Mouse (Mus musculus) thymus, postnatal 4 days (tissue): ENCODE results near the gene Igfbp7.
A peak's percentile ranks its signal among the peaks of the same experiment; 100 is the strongest.

ENCODE experiments used
- DNase-seq: peaks from one replicate; pipeline ENCODE4 v3.0.0; 2021

Gene Igfbp7

DNA sequence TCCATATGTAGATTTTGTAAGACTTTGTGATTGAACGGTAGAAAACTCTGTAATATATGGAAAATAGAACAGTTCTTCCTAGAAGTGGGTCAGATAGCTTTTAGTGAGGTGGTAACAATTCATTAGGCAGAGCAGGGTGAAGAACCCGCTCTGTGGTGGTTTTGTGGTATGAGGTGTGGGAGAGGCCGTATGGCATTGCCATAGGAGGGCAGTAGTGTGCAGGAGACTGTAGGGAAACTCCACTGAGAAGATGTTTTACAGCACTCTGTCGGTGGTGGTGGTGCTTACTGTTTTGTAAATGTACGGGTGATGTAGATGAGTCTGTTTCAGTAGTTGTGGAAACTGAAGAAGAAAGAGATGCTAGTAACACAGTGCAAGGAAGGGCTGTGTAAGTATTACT, 77.7 kb downstream of the Igfbp7 start:
- DNase-seq, result no peak

DNA sequence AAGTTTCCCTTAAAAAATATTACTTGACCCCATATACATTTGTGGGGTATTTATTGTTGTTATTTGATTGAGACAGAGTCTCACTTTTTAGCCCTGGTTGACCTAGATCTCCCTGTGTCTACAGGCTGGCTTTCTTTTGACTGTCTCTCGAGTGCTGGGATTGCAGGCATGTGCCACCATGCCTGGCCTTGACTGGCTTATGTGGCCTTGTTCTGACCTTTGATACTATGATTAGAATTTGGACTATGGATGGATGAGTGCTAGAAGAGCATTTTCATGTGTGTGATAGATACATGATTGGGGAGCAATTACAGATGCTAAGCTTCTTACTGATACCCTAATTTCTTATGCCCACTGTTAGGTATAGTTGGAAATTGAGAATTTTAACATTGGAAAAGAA, 82.9 kb downstream of the Igfbp7 start:
- DNase-seq, result no peak

DNA sequence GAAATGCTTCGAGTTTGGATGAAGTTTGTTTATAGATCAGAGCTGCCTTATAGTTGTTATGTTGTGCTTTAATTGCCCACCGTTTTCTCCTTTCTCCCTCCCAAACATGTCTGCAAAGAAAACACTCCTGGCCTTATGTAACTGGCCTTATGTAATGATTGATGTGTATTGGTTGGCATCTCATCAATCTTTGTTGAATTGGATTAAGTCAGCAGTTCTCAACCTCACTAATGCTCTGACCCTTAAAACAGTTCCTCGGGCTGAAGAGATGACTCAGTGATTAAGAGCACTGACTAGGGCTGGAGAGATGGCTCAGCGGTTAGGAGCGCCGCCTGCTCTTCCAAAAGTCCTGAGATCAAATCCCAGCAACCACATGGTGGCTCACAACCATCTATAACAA, 92.9 kb downstream of the Igfbp7 start:
- no peak for DNase-seq

DNA sequence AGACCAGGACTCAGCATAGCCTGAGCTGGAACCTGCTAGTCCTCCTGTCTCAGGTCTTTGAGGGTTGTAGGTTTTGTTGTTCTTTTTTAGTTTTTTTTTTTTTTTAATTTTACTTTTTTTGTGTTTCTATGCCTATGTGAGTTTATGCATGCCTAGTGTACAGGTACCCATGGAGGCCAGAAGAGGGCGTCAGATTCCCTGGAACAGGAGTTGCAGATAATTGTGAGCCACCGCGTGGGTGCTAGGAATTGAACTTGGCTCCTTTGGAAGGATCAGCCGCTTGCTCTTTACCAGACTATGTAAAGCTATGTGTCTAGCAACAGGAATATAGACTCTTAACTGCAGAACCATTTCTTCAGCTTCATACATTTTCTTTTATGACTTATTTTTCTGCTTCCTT, 93.6 kb downstream of the Igfbp7 start:
- no peak for DNase-seq

DNA sequence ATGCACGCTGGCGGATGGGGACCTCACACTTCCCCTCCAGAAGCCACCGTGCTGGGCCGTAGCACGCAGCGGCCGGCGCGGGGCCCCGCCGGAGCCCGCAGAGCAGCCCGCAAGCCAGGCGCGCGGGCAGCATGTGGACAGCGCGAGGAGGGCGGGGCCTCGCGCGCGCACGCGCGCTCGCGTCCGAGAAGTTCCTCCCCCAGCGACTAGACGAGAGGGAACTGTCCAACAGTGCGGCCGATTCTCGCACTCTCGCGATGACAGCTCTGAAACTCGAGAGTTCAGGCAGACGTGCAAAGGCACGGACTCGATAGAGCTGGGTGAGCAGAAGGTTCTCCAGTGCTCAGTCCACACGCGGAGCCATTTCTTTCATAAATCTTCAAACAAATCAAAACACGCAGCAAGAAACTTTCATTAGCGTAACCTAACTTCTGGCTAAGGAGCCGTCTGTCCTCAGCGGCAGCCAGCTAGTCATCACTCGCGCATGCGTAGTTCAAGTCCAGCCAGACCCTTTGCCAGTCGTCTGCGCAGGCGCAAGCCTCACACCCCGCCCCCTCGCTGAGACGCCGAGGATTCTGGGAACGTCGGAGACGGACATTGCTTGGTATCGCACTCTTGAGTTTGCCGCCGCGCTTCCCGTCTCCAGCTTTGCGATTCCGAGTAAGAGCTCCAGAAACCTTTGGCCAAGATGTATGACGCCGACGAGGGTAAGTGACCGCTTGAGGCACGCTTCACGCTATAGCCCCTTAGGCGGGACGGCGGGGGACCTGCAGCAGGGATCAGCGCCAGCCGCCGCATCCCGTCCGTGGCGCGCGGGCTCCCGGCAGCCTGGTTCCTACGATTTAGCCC, 97.7 kb downstream of the Igfbp7 start, which contains the start of the genes Noa1 and Polr2b:
Noa1 (minus strand) TSS at position 161 of the 849 bp plus-strand sequence.
Polr2b (plus strand) TSS at position 224 of the 849 bp plus-strand sequence.
- peak; percentile 99 for DNase-seq

DNA sequence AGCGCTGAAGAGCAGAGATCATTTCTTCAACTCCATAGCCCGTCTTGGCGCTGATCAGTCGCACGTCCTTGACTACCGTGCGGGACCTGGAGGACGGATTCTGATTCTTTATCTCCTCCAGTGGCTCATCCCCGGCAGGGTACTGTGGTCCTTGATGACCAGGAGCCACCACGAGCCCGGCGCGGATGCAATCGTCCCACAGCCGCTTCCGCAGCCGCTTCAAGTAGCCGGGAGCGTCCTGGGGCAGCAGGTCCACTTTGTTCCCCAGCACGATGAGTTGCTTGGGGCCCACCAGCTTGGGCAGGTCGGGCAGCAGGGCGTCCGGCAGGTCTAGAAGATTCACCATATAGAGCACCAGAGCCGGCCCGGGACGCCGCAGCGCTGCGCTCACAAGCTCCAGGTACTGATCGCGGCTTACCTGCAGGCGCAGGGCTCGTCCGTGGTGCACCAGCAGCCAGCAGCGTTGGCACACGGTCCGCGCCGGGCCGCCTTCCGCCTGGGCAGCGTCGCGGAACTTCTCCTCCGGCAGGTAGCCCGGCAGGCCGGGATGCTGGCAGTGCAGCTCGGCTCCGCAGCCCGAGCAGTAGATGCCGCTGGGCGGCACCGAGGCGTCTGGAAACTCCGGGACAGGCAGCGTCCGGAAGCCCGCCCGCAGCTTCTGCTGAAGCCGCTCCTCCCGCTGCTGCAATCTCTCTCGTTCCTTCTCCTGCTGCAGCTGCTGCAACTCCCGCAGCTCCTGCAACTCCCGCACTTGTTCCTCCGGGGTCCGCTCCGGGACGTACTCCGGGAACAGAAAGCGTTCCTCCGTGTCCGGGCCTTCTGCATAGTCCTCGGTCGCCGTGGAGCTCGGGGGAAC, 98.6 kb downstream of the Igfbp7 start:
- peak; percentile 76 for DNase-seq

DNA sequence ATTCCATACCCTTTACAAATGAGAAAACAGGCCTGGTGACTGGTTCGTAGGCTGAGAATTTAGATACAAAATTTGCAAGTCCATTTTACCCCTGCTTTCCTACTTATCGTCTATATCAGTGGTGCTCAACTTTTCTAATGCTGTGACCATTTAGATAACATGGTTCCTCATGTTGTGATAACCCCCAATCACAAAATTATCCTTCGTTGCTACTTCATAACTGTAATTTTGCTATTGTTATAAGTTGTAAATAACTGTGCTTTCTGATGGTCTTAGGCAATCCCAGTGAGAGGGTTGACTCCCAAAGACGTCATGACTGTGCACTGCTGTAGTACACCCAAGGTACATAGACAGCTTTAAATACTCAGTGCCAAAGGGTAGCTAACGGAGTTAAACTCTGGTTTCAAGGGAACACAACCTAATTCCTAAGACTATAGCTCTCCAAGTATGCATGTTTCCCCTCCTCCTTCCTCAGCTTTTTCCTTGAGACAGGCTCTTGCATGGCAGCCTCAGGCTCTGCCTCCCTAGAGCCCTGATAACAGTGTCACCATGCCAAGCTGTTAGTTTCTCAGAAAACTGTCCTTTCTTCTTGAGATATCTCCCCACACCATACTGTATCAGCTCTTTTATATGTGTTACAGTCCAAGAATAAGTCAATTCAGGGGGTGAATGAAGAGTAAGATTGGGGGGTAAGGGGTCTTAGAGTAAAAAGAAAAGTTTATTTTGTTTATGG, 99.9 kb downstream of the Igfbp7 start:
- DNase-seq, result no peak

DNA sequence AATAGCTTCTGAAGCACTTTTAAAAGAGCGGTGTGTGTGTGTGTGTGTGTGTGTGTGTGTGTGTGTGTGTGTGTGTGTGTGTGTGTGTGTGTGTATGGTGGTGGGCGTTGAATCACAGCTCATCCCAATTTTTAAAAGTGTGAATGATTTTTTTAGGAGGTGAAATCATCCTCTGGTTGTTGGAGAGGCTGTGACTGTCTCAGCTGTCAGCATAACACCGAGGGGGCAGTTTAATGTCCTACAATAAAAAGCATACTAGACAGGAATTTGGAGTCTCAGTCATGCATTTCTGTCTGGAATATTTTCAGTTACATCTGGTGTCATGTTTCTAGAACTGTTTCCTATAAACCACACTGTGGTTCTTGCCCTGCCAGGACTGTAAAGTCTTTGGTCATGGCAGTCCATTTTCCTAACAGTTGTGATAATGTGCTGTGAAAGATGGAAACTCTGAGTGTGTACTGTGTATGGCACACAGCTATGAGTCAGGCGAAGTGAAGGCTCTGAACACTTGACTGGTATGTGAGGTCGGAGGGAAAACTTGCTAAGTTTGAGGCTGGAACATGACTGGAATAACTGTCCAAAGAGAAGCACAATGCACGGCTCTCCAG, 106.4 kb downstream of the Igfbp7 start:
- no peak for DNase-seq

DNA sequence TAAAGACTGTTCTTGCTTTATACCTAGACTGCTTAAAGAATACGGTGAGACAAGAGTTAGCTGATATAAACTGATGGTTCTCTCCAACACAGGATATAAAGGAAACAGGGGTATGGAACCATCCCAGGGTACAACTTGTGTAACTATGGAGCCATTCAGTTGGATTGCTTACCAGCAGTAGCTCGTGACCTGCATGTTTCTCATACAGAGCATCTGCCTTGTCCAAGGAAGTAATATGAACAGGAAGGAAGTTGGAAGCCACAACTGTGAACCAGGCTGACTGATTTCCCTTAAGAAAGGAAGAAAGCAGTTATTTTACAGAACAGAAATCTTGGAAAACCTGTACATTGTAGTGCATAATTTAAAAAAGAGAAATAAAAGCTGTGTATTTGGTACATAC, 108.4 kb downstream of the Igfbp7 start:
- no peak for DNase-seq
